Mouse (Mus musculus): ENCODE measurements around the gene Rnf166.

DNA sequence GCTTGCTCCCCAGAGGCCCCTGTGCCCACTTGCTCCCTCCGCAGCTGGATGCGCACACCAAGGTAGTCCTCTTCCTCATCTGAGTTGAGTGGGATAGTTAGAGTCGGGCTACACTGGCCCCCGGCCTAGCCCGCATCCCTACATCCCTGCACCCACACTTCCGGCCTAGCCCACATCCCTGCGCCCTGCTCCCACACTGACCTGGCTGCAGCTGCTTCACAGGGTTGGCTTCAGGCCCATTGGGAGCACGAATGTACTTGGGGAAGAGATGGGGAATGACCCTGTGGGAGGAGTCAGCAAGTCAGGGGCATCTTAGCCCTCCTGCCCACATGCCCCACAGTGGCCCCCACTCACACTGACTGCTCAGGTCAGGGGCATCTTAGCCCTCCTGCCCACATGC, 6.6 kb upstream of the Rnf166 start:
- TF ChIP-seq CTCF (IDR thresholded peaks at IDR 0.05; ENCODE audit: borderline replicate concordance, control insufficient read depth, extremely low read depth, insufficient read depth, low read length, poor library complexity) (no peak), POLR2A (IDR thresholded peaks at IDR 0.05; ENCODE audit: control insufficient read depth, extremely low read depth, insufficient read depth, low read length, poor library complexity) (no peak)

All from thymus, adult 2 months (tissue).